Mouse (Mus musculus) neural tube, embryonic 11.5 days (tissue): ENCODE data around the gene Asl. TPM values are rescaled to one million over a fixed set of nuclear protein-coding genes. Genes with fewer than 3 reads are reported as not detected.

Source experiments
- ATAC-seq: fragments of 200-750 bp; cut with Nextera tagmentation; 2 replicates; pipeline ENCODE4 v1.8.0; 2017; ENCODE audit warnings: moderate number of reproducible peaks, mild to moderate bottlenecking, moderate TSS enrichment, moderate library complexity; ENCODE audit not compliant: insufficient read depth, low FRiP score, low TSS enrichment
- DNase-seq: peaks from one replicate; pipeline ENCODE4 v3.0.0-alpha.2; 2015; ENCODE audit warnings: low spot score
- H3K27ac ChIP-seq: fragments of 300-500 bp; sonication (generic); 2 replicates; pipeline ENCODE4 v1.5.1; 2014; ENCODE audit warnings: low read depth, mild to moderate bottlenecking, low read length
- H3K27me3 ChIP-seq: fragments of 300-500 bp; sonication (generic); 2 replicates; pipeline ENCODE4 v1.6.1; 2014; ENCODE audit warnings: mild to moderate bottlenecking, low read length, mixed read lengths; ENCODE audit not compliant: control insufficient read depth, insufficient read depth
- H3K36me3 ChIP-seq: fragments of 300-500 bp; sonication (generic); 2 replicates; pipeline ENCODE4 v1.6.1; 2014; ENCODE audit warnings: mild to moderate bottlenecking, low read length, moderate library complexity, mixed read lengths; ENCODE audit not compliant: control insufficient read depth, insufficient read depth
- H3K4me1 ChIP-seq: fragments of 300-500 bp; sonication (generic); 2 replicates; pipeline ENCODE4 v1.6.1; 2014; ENCODE audit warnings: low read length, mixed read lengths; ENCODE audit not compliant: control insufficient read depth, insufficient read depth
- H3K4me2 ChIP-seq: fragments of 300-500 bp; sonication (generic); 2 replicates; pipeline ENCODE4 v1.6.1; 2014; ENCODE audit warnings: low read depth, mild to moderate bottlenecking, moderate library complexity
- H3K4me3 ChIP-seq: fragments of 300-500 bp; sonication (generic); 2 replicates; pipeline ENCODE4 v1.5.1; 2014; ENCODE audit warnings: low read depth, low read length
- H3K9ac ChIP-seq: fragments of 300-500 bp; sonication (generic); 2 replicates; pipeline ENCODE4 v1.6.1; 2014; ENCODE audit warnings: mild to moderate bottlenecking, low read length
- H3K9me3 ChIP-seq: fragments of 300-500 bp; sonication (generic); 2 replicates; pipeline ENCODE4 v1.6.1; 2016; ENCODE audit warnings: low read length; ENCODE audit not compliant: control insufficient read depth
- WGBS: fragments of 180-500 bp; shearing (Covaris S2); extraction: QIAGEN DNeasy Blood & Tissue Kit; methylation state at CpG from one replicate; pipeline ENCODE4 v1.1.7; 2014; 5-methylcytosine and 5-hydroxymethylcytosine counted together
- polyA plus RNA-seq: library from polyadenylated mRNA; unstranded; fragments of >200 nt; fragmentation: Nextera tagmentation; extraction: Ambion mirVana; gene quantifications from 2 replicates; pipeline ENCODE4 v1.2.1, GENCODE M21; 2014

Asl gene
- polyA plus RNA-seq, 1 experiment from 2014 or later = 30.8 TPM

- ATAC-seq (no peak), DNase-seq (no peak)
- H3K4me3 ChIP-seq = no peak overlapping the region
- H3K36me3 ChIP-seq = peaks cover 2% of the 10 kb centered on the region; the same call in 1 of the 2 replicates
- H3K27me3 ChIP-seq = no peaks in the 10 kb centered on the region
- H3K9me3 ChIP-seq = no peaks in the 10 kb centered on the region
- H3K4me2 ChIP-seq = no peak overlapping the region
- H3K27ac ChIP-seq = no peak overlapping the region
- H3K4me1 ChIP-seq = no peaks in the 10 kb centered on the region
- no peak overlapping the region for H3K9ac ChIP-seq
- 88% methylated on average over 2 of the region's 2 CpGs for WGBS
Observed at GRCm38 (mm10) chr5:130063760-130064159, 34.7 kb upstream of the Asl start.

DNA sequence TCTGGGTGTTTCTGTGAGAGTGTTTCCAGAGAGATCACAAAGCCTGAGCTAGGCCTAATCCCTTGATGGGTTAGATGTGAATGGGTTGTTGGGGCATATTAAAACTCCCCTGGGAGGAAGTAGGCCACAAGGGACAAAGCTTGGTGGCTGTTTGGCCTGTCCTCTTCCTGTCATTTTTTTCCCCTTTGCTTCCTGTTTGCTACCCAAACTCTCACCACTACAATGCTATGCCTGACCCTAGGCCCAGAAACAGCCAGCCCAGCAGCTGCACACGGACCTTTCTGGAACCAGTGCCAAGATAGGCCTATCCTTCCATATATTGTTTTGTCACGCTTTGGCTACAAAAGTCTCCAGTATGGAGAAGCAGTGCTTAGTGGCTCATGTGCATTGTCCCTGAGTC is 33.0 kb upstream of the Asl start:
- no peaks in the 10 kb centered on the region for H3K27me3 ChIP-seq
- peaks cover 5% of the 10 kb centered on the region; the same call in 1 of the 2 replicates for H3K36me3 ChIP-seq
- H3K9ac ChIP-seq = no peak overlapping the region
- no peaks in the 10 kb centered on the region for H3K9me3 ChIP-seq
- no peak overlapping the region for H3K4me3 ChIP-seq
- no peak overlapping the region for H3K4me2 ChIP-seq
- ATAC-seq = no peak
- no peaks in the 10 kb centered on the region for H3K4me1 ChIP-seq
- no peak for DNase-seq
- WGBS = 83% methylated on average over 2 of the region's 2 CpGs
- H3K27ac ChIP-seq = no peak overlapping the region

DNA sequence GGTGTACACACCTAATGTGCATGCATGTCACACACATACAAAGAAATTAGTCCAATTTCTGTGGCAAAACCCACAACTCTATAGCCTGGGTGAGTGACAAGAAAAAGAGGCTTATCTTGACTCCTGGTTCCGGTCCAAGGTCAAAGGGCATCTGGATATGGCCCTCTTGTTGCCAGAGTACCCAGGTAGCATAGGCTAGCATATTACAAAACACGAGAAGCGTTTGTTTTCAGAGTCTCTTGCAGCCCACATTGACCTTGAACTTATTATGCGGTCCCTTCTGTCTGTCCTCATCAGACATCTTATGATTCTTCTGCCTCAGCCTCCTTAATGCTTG is 31.2 kb upstream of the Asl start:
- ATAC-seq (no peak), DNase-seq (no peak)
- Histone ChIP-seq H3K9me3 (no peaks in the 10 kb centered on the region), H3K27me3 (no peaks in the 10 kb centered on the region), H3K36me3 (peaks cover 5% of the 10 kb centered on the region; the same call in 1 of the 2 replicates), H3K9ac (no peak overlapping the region), H3K27ac (no peak overlapping the region), H3K4me3 (no peak overlapping the region), H3K4me1 (no peaks in the 10 kb centered on the region), H3K4me2 (no peak overlapping the region)
- 96% methylated on average over 4 of the region's 4 CpGs for WGBS

DNA sequence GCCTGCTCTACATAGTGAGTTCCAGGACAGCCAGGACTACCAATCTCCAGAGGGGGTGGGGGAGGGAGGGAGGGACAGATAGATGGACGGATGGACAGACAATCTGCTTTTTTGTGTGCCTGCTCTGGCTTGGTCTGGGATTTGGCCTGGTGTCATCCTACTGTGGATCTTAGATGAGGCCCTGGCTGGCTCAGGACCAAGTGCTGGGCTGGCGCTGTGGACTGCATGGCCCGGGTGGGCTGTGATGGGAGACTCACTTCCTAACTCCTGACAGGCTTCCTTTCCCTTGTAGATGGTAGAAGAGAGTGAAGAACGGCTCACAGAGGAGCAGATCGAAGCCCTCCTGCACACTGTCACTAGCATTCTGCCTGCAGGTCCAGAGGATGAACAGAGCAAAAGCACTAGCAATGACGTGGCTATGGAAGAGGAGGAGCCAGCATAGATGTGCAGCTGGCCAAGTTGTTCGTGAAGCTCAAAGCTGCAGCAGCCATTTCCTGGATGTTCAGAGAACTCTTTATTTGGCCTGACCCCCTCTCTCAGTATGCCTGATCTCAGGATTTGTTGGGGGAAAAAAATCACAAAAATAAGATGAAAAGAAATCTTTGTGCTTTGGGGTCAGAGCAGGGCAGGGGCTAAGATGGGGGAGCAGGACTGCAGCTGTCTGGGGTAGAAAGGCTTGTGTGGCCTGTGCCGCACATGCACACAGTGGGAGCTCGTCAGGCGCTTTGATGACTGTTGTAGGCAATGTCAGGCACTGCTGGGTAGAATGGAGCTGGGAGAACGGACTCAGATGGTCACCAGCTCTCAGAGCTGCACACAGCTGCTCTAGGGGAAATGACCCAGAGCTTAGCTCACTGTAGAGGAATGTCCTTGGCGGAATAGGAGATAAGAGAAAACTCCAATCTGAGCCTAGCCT is 30.6 kb upstream of the Asl start:
- Histone ChIP-seq H3K4me2 (no peak overlapping the region), H3K27me3 (no peaks in the 10 kb centered on the region), H3K36me3 (peaks cover 5% of the 10 kb centered on the region; the same call in 1 of the 2 replicates), H3K27ac (no peak overlapping the region), H3K9ac (no peak overlapping the region), H3K4me1 (no peaks in the 10 kb centered on the region), H3K9me3 (no peaks in the 10 kb centered on the region), H3K4me3 (no peak overlapping the region)
- DNase-seq (peak; percentile 34), ATAC-seq (no peak)
- WGBS = 77% methylated on average over 12 of the region's 12 CpGs

GRCm38 (mm10) chr5:130056303-130056702 is 27.3 kb upstream of the Asl start:
- WGBS = 92% methylated on average over 2 of the region's 2 CpGs
- Histone ChIP-seq H3K27me3 (no peaks in the 10 kb centered on the region), H3K36me3 (peaks cover 5% of the 10 kb centered on the region), H3K9me3 (no peaks in the 10 kb centered on the region), H3K4me2 (no peak overlapping the region), H3K27ac (no peak overlapping the region), H3K4me3 (no peak overlapping the region), H3K4me1 (no peaks in the 10 kb centered on the region), H3K9ac (no peak overlapping the region)
- no peak for ATAC-seq
- DNase-seq = no peak

DNA sequence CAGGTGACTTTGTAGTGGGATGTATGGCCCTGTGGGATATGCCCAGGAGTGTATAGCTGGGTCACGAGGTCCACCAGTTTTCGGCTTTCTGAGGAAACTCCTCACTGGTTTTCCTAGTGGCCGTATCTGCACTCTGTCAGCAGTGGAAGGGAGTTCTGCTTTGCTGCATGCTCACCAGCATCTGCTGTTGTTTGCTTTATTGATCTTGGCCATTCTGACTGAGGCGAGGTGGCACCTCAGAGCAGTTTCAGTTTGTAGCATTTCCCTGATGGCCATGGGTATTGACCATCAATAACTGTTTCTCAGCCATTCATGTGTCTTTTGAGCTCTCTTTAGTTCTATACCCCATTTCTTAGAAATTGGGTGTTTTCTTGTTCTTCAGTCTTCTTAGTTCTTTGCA is 26.6 kb upstream of the Asl start:
- no peak for ATAC-seq
- Histone ChIP-seq H3K27ac (no peak overlapping the region), H3K27me3 (no peaks in the 10 kb centered on the region), H3K4me3 (no peak overlapping the region), H3K4me2 (no peak overlapping the region), H3K9ac (no peak overlapping the region), H3K4me1 (no peaks in the 10 kb centered on the region), H3K36me3 (peaks cover 5% of the 10 kb centered on the region), H3K9me3 (no peaks in the 10 kb centered on the region)
- no peak for DNase-seq
- 90% methylated on average over 4 of the region's 4 CpGs for WGBS

- no peaks in the 10 kb centered on the region for H3K9me3 ChIP-seq
- H3K27me3 ChIP-seq = no peaks in the 10 kb centered on the region
- no peak overlapping the region for H3K9ac ChIP-seq
- H3K4me1 ChIP-seq = no peaks in the 10 kb centered on the region
- WGBS = 91% methylated on average over 6 of the region's 6 CpGs
- H3K4me2 ChIP-seq = no peak overlapping the region
- H3K36me3 ChIP-seq = no peaks in the 10 kb centered on the region; the same call in none of the 2 replicates
- no peak for ATAC-seq
- H3K27ac ChIP-seq = no peak overlapping the region
- no peak overlapping the region for H3K4me3 ChIP-seq
- DNase-seq = no peak
Observed at GRCm38 (mm10) chr5:130052955-130053354, 23.9 kb upstream of the Asl start.

GRCm38 (mm10) chr5:130052510-130052909 is 23.5 kb upstream of the Asl start:
- Histone ChIP-seq H3K9me3 (no peaks in the 10 kb centered on the region), H3K4me2 (no peak overlapping the region), H3K4me3 (no peak overlapping the region), H3K27ac (no peak overlapping the region), H3K36me3 (no peaks in the 10 kb centered on the region; the same call in none of the 2 replicates), H3K9ac (no peak overlapping the region), H3K4me1 (no peaks in the 10 kb centered on the region), H3K27me3 (no peaks in the 10 kb centered on the region)
- WGBS = 87% methylated on average over 5 of the region's 5 CpGs
- DNase-seq = no peak
- ATAC-seq = no peak
